Mouse (Mus musculus) CH12.LX (cell line): Measurements from ENCODE around the gene Rgl2.

Experiments
- CTCF ChIP-seq, 2 experiments: IDR thresholded peaks in 1 of 2; conservative IDR thresholded peaks in 1 of 2; 2 replicates each; pipeline ENCODE4 v1.5.1; 2011 to 2012; ENCODE audit warnings: low read depth in 2 of 2, low read length in 2 of 2, improper control_type of control experiment in 1 of 2, inconsistent platforms in 1 of 2, mild to moderate bottlenecking in 1 of 2, moderate library complexity in 1 of 2
- ETS1 ChIP-seq: conservative IDR thresholded peaks from 2 replicates; pipeline ENCODE4 v1.6.1; 2012; ENCODE audit warnings: low read depth, mild to moderate bottlenecking, inconsistent platforms, low read length, improper control_type of control experiment, moderate library complexity

DNA sequence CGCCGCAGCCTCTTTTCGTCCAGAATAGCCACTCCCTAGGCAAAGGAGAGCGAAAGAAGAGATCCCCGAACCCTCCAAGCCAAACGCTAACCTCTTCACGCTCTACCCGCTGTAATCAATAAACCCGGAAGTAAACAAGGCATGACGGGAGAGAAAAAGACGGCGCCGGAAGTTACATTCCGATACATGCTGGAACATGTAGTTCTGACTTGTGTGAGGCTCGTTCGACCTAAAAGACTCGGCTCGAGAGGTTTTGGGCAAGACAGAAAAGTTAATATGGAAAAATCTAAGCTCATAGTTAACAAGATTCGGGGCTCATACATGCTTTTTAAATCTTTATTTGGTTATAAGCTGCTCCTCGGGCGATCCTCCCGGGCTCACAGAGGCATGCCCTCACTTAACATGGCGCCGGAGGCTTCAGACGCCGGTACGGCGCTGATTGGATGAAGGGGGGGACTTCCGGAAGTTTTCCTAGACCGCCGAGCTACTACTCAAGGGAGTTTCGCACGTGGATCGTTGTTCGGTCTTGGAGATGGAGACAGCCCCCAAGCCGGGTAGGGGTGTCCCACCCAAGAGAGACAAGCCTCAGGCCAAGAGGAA is 11.0 kb downstream of the Rgl2 start, which contains the start of the genes Pfdn6 and Wdr46:
- TF ChIP-seq ETS1 = no peak
- no peak for TF ChIP-seq CTCF (conservative IDR thresholded peaks at IDR 0.05 in 1 of 2, IDR thresholded peaks at IDR 0.05 in 1 of 2; ENCODE audit: low read depth in 2 of 2, low read length in 2 of 2)
